Mouse (Mus musculus) kidney, adult 2 months (tissue): ENCODE measurements around the gene Hoxa3.

ENCODE experiments used
- CTCF ChIP-seq: fragments of 200-500 bp; conservative IDR thresholded peaks from 2 replicates; pipeline ENCODE4 v1.5.1; 2011; ENCODE audit warnings: low read depth, mild to moderate bottlenecking, control low read depth, low read length, moderate library complexity, mixed read lengths; ENCODE audit not compliant: insufficient read depth, insufficient read length
- POLR2A ChIP-seq: fragments of 200-500 bp; IDR thresholded peaks from one replicate; pipeline ENCODE4 v1.6.1; 2011; ENCODE audit warnings: low read depth, low read length, control low read depth

DNA sequence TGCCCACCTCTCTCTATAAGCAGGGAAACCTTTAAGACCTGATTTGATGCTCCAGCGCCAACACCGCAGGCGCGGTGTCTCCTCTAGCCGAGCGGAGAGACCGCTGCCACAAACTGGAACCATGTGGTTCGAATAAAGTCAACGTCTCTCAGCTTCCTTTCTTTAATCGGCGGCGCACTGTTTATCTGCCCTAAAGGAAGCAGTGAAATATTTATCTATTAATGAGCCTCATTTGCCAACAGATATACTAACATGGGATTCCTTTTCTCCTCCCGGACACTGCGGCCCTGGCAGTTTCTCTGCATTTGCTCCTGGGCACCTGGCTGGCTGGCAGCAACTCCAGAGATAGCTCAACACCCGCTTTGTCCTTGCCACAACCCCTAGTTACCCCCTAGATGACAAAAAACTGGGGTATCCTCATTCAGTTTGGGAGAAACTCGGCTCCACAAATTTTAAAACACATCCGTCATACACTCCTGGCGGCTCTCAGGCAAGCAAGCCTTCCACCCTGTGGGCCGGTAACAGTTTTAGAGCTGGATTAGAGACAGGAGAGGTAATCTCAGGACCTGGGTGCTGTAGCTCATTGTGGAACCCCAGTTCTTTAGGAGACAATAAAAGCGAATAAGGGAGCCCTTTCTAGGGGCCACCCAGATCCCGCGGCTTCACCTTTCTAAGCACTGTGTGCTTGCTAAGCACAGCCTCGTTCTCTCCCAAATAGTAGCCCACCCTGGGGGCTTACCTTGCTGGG lies 4.9 kb upstream of the Hoxa3 start:
- TF ChIP-seq CTCF = no peak
- no peak for TF ChIP-seq POLR2A
